Mouse (Mus musculus) myocyte (in vitro differentiated cells): ENCODE measurements around the gene Plppr5.

Experiments used
- CEBPB ChIP-seq: IDR thresholded peaks from 2 replicates; pipeline ENCODE4 v1.6.1; 2011; ENCODE audit warnings: mild to moderate bottlenecking, moderate library complexity; ENCODE audit not compliant: poor library complexity, insufficient read depth, severe bottlenecking
- E2F4 ChIP-seq: IDR thresholded peaks from one replicate; pipeline ENCODE4 v1.6.1; 2011; ENCODE audit warnings: mild to moderate bottlenecking, control low read depth, moderate library complexity; ENCODE audit not compliant: insufficient read depth
- MAX ChIP-seq: IDR thresholded peaks from one replicate; pipeline ENCODE4 v1.6.1; 2011; ENCODE audit warnings: low read depth, mild to moderate bottlenecking, control low read depth
- MYOD1 ChIP-seq, 3 experiments: IDR thresholded peaks; one replicate each; pipeline ENCODE4 v1.6.1; 2011; ENCODE audit warnings: control low read depth in 2 of 3, low read depth in 2 of 3, mild to moderate bottlenecking in 2 of 3, moderate library complexity in 1 of 3; ENCODE audit not compliant: insufficient read length in 2 of 3, control insufficient read depth in 1 of 3
- POLR2A ChIP-seq: IDR thresholded peaks from one replicate; pipeline ENCODE4 v1.6.1; 2011; ENCODE audit warnings: low read depth, mild to moderate bottlenecking, control low read depth, moderate library complexity; ENCODE audit not compliant: insufficient read length
- POLR2AphosphoS2 ChIP-seq: IDR thresholded peaks from one replicate; pipeline ENCODE4 v1.6.1; 2011; ENCODE audit warnings: low read depth, control low read depth; ENCODE audit not compliant: insufficient read length
- SRF ChIP-seq: IDR thresholded peaks from one replicate; pipeline ENCODE4 v1.6.1; 2011; ENCODE audit warnings: low read depth; ENCODE audit not compliant: control insufficient read depth, insufficient read length
- TCF12 ChIP-seq: IDR thresholded peaks from one replicate; pipeline ENCODE4 v1.6.1; 2011; ENCODE audit warnings: mild to moderate bottlenecking, control low read depth; ENCODE audit not compliant: poor library complexity, insufficient read depth, severe bottlenecking
- TCF3 ChIP-seq: IDR thresholded peaks from one replicate; pipeline ENCODE4 v1.6.1; 2011; ENCODE audit warnings: low read depth, control low read depth; ENCODE audit not compliant: insufficient read length
- USF1 ChIP-seq: IDR thresholded peaks from one replicate; pipeline ENCODE4 v1.6.1; 2011; ENCODE audit warnings: low read depth, mild to moderate bottlenecking, control low read depth, moderate library complexity

- TF ChIP-seq MYOD1 (IDR thresholded peaks at IDR 0.05; ENCODE audit: control insufficient read depth in 1 of 3, insufficient read length in 2 of 3, low read depth in 2 of 3), result no peak
- no peak for TF ChIP-seq TCF12
- no peak for TF ChIP-seq POLR2A
- TF ChIP-seq CEBPB, result no peak
- no peak for TF ChIP-seq E2F4
- no peak for TF ChIP-seq MAX
- TF ChIP-seq POLR2AphosphoS2, result no peak
- TF ChIP-seq TCF3, result no peak
- no peak for TF ChIP-seq SRF
- no peak for TF ChIP-seq USF1
Measured at GRCm38 (mm10) chr3:117625257-117626001, 50.8 kb downstream of the Plppr5 start.
